ENCODE assay signal across 30 mouse cellular contexts in genomic region chr5:150287949-150288348, GRCm38 (mm10).
"Had no signal": no experiment of that assay in that cellular context is flagged by ENCODE, and none has a peak within 500 bp of the region (broad histone marks: within the 10 kb centered on the region; RNA-seq: fewer than 3 reads in every experiment).

No protein-coding gene starts in this region.

- H3K27ac ChIP-seq: limb, embryonic 10.5 days; limb, embryonic 12.5 days; limb, embryonic 13.5 days; limb, embryonic 15.5 days; liver, embryonic 12.5 days; liver, embryonic 13.5 days; liver, embryonic 14.5 days; liver, embryonic 15.5 days; lung, embryonic 15.5 days; macrophage; midbrain, embryonic 10.5 days; midbrain, embryonic 12.5 days; midbrain, embryonic 13.5 days; midbrain, embryonic 15.5 days had no signal

- H3K4me2 ChIP-seq: limb, embryonic 12.5 days; limb, embryonic 13.5 days; limb, embryonic 15.5 days; liver, embryonic 11.5 days; liver, embryonic 12.5 days; liver, embryonic 13.5 days; liver, embryonic 15.5 days; lung, embryonic 14.5 days; lung, embryonic 15.5 days; midbrain, embryonic 11.5 days; midbrain, embryonic 12.5 days; midbrain, embryonic 13.5 days; midbrain, embryonic 15.5 days had no signal

- H3K9ac ChIP-seq: limb, embryonic 12.5 days; limb, embryonic 13.5 days; limb, embryonic 15.5 days; liver, embryonic 12.5 days; liver, embryonic 13.5 days; liver, embryonic 14.5 days; liver, embryonic 15.5 days; liver, postnatal 0 days; lung, embryonic 14.5 days; lung, embryonic 15.5 days; midbrain, embryonic 12.5 days; midbrain, embryonic 13.5 days; midbrain, embryonic 15.5 days had no signal

- H3K4me1 ChIP-seq: limb, embryonic 15.5 days; liver, embryonic 12.5 days; liver, embryonic 13.5 days; liver, embryonic 15.5 days; lung, embryonic 15.5 days; megakaryocyte, embryonic 14.5 days; midbrain, embryonic 12.5 days; midbrain, embryonic 15.5 days had no signal

- DNase-seq: left cerebral cortex, postnatal 4 days; liver; liver, embryonic 13.5 days; liver, postnatal 0 days; lung, adult 2 months; lung, embryonic 14.5 days; lung, postnatal 10 days; lung, postnatal 14 days; lung, postnatal 36 days; lung, postnatal 4 days; midbrain, embryonic 14.5 days had no signal

- H3K36me3 ChIP-seq: limb, embryonic 10.5 days; limb, embryonic 12.5 days; limb, embryonic 13.5 days; limb, embryonic 15.5 days; liver, embryonic 12.5 days; liver, embryonic 13.5 days; liver, embryonic 15.5 days; lung, embryonic 15.5 days; midbrain, embryonic 10.5 days; midbrain, embryonic 12.5 days; midbrain, embryonic 13.5 days; midbrain, embryonic 15.5 days had no signal

- H3K9me3 ChIP-seq: limb, embryonic 10.5 days; limb, embryonic 12.5 days; limb, embryonic 15.5 days; liver, embryonic 12.5 days; liver, embryonic 13.5 days; liver, embryonic 15.5 days; lung, embryonic 15.5 days; midbrain, embryonic 10.5 days; midbrain, embryonic 12.5 days; midbrain, embryonic 13.5 days; midbrain, embryonic 15.5 days had no signal

- H3K4me3 ChIP-seq: limb, embryonic 10.5 days; limb, embryonic 12.5 days; limb, embryonic 13.5 days; limb, embryonic 15.5 days; liver, embryonic 12.5 days; liver, embryonic 13.5 days; liver, embryonic 15.5 days; lung, embryonic 15.5 days; megakaryocyte, embryonic 14.5 days; midbrain, embryonic 10.5 days; midbrain, embryonic 12.5 days; midbrain, embryonic 13.5 days; midbrain, embryonic 15.5 days; myocyte had no signal

- H3K27me3 ChIP-seq: limb, embryonic 12.5 days; limb, embryonic 13.5 days; limb, embryonic 15.5 days; liver, embryonic 12.5 days; liver, embryonic 13.5 days; liver, embryonic 15.5 days; lung, embryonic 15.5 days; megakaryocyte, embryonic 14.5 days; midbrain, embryonic 12.5 days; midbrain, embryonic 13.5 days; midbrain, embryonic 15.5 days had no signal

- ATAC-seq: liver, embryonic 12.5 days; liver, postnatal 0 days; lung, postnatal 0 days; midbrain, embryonic 13.5 days; midbrain, embryonic 15.5 days; midbrain, embryonic 16.5 days had no signal
